Mouse (Mus musculus) gastrocnemius, postnatal 14 days (tissue): ENCODE results near the gene Tpcn2. TPM values are rescaled to one million over a fixed set of nuclear protein-coding genes. Genes with fewer than 3 reads are reported as not detected.

Source experiments
- DNase-seq: peaks from one replicate; pipeline ENCODE4 v3.0.0; 2021; ENCODE audit warnings: mixed read lengths
- intact Hi-C: fragments of 180-260 bp; cut with DNase I; formaldehyde crosslinking; loops from one replicate; pipeline ENCODE4 v1.15.1; 2025; ENCODE audit warnings: low total_unique reads
- long read RNA-seq, 2 experiments: library from polyadenylated mRNA; stranded (forward); transcript quantifications; one replicate each; pipeline ENCODE4 v2.0.0; 2021
- total RNA-seq, 2 experiments: library from RNA; stranded (reverse); gene quantifications; 2 replicates each; pipeline ENCODE4 v1.2.3; 2021

Gene Tpcn2
- 1 to 10 TPM; 2.4 to 3.3 TPM for total RNA-seq
- long read RNA-seq, experiment 1, partial matches to known transcripts = 0 of 2 reads
- long read RNA-seq, experiment 1, other reads (novel, unspliced or antisense) = 2 of 2 reads
- long read RNA-seq, experiment 2, partial matches to known transcripts = 0 of 2 reads
- long read RNA-seq, experiment 2, other reads (novel, unspliced or antisense) = 0 of 2 reads

GRCm38 (mm10) chr7:145283487-145284187 is at the start of gene Tpcn2:
Tpcn2 (minus strand) TSS chr7:145284011.
- peak; percentile 94 for DNase-seq
- intact Hi-C loops = no loop called here

GRCm38 (mm10) chr7:145332376-145333041 is 48.7 kb upstream of the Tpcn2 start:
- intact Hi-C loops = no loop called here
- no peak for DNase-seq

- intact Hi-C loops = no loop called here
- no peak for DNase-seq
Observed at GRCm38 (mm10) chr7:145330641-145331040, 46.8 kb upstream of the Tpcn2 start.

- intact Hi-C loops = no loop called here
- no peak for DNase-seq
Observed at GRCm38 (mm10) chr7:145329982-145330381, 46.2 kb upstream of the Tpcn2 start.

GRCm38 (mm10) chr7:145325697-145326096 is 41.9 kb upstream of the Tpcn2 start:
- intact Hi-C loops = no loop called here
- DNase-seq = no peak

- intact Hi-C loops = no loop called here
- DNase-seq = no peak
Observed at GRCm38 (mm10) chr7:145323607-145324006, 39.8 kb upstream of the Tpcn2 start.

GRCm38 (mm10) chr7:145319481-145319880 is 35.7 kb upstream of the Tpcn2 start:
- intact Hi-C loops = no loop called here
- DNase-seq = no peak

GRCm38 (mm10) chr7:145317522-145317921 is 33.7 kb upstream of the Tpcn2 start:
- intact Hi-C loops = no loop called here
- peak; percentile 41 for DNase-seq

GRCm38 (mm10) chr7:145314785-145315411 is 31.1 kb upstream of the Tpcn2 start, which contains the start of gene Mrgprd:
Mrgprd (plus strand) TSS chr7:145314835.
- intact Hi-C loops = no loop called here
- DNase-seq = no peak

GRCm38 (mm10) chr7:145312137-145312536 is 28.3 kb upstream of the Tpcn2 start:
- no peak for DNase-seq
- intact Hi-C loops = no loop called here

GRCm38 (mm10) chr7:145310526-145310925 is 26.7 kb upstream of the Tpcn2 start:
- intact Hi-C loops = no loop called here

GRCm38 (mm10) chr7:145309877-145310276 is 26.1 kb upstream of the Tpcn2 start:
- no peak for DNase-seq
- intact Hi-C loops = no loop called here

More at GRCm38 (mm10) chr7:145310526-145310925, 26.7 kb upstream of the Tpcn2 start:
- DNase-seq = no peak

- intact Hi-C loops = no loop called here
- DNase-seq = no peak
Observed at GRCm38 (mm10) chr7:145308866-145309265, 25.1 kb upstream of the Tpcn2 start.

GRCm38 (mm10) chr7:145308061-145308675 is 24.4 kb upstream of the Tpcn2 start:
- DNase-seq = no peak
- intact Hi-C loops = no loop called here

- intact Hi-C loops = no loop called here
- DNase-seq = no peak
Observed at GRCm38 (mm10) chr7:145307636-145308035, 23.8 kb upstream of the Tpcn2 start.

- DNase-seq = no peak
- intact Hi-C loops = no loop called here
Observed at GRCm38 (mm10) chr7:145304153-145304552, 20.3 kb upstream of the Tpcn2 start.

- intact Hi-C loops = no loop called here
Observed at GRCm38 (mm10) chr7:145302488-145303285, 18.9 kb upstream of the Tpcn2 start.

GRCm38 (mm10) chr7:145301341-145302005 is 17.7 kb upstream of the Tpcn2 start:
- peak; percentile 65 for DNase-seq
- intact Hi-C loops = no loop called here

More at GRCm38 (mm10) chr7:145302488-145303285, 18.9 kb upstream of the Tpcn2 start:
- DNase-seq = peak; percentile 86

GRCm38 (mm10) chr7:145301008-145301340 is 17.2 kb upstream of the Tpcn2 start:
- no peak for DNase-seq
- intact Hi-C loops = no loop called here
